Mouse (Mus musculus) embryonic fibroblast, embryonic 13.5 days (primary cell): ENCODE data around the gene Timm22. TPM values are rescaled to one million over a fixed set of nuclear protein-coding genes. Genes with fewer than 3 reads are reported as not detected.

Source experiments
- H3K27ac ChIP-seq: 2 replicates; pipeline ENCODE4 v1.5.1; 2012; ENCODE audit warnings: low read length, control low read depth, inconsistent platforms; ENCODE audit not compliant: insufficient read depth
- H3K4me1 ChIP-seq: 2 replicates; pipeline ENCODE4 v1.6.1; 2011; ENCODE audit warnings: low read length; ENCODE audit not compliant: control insufficient read depth, insufficient read depth
- H3K4me3 ChIP-seq: 2 replicates; pipeline ENCODE4 v1.5.1; 2011; ENCODE audit warnings: mild to moderate bottlenecking, control low read depth, low read length; ENCODE audit not compliant: insufficient read depth
- CTCF ChIP-seq: IDR thresholded peaks from 2 replicates; pipeline ENCODE4 v1.5.1; 2011; ENCODE audit warnings: mild to moderate bottlenecking, control low read depth, low read length, moderate library complexity, borderline replicate concordance; ENCODE audit not compliant: insufficient read depth
- POLR2A ChIP-seq: IDR thresholded peaks from 2 replicates; pipeline ENCODE4 v1.6.1; 2011; ENCODE audit warnings: low read depth, mild to moderate bottlenecking, control low read depth, low read length, moderate library complexity
- polyA plus RNA-seq: library from polyadenylated mRNA; stranded (reverse); fragments of >200 nt; gene quantifications from 2 replicates; pipeline ENCODE4 v1.2.4, GENCODE M21; 2011; ENCODE audit warnings: low read depth; ENCODE audit not compliant: missing spikeins, insufficient read length

The Timm22 gene
- polyA plus RNA-seq, 1 experiment: 28.2 TPM

DNA sequence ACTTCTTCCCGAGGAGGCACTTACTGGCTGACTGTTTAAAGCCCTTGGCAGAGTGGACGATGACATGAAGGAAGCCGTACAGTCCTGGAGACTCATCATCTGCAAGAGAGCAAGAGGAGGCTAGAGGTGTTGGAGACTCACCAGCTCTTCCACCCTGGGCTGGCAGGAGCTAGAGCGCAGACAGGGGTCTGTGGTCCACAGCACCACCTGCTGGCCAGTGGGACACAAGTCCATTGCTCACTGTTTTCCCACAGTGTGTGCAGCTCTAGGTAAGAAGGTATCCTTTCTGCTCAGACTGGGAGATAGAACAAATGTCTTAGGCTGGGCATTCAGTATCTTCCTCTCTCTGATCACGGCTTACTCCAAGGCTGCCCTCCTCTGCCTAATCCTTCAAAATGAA, 47.7 kb downstream of the Timm22 start:
- no peak overlapping the region for H3K4me3 ChIP-seq
- peaks cover 4% of the 10 kb centered on the region for H3K4me1 ChIP-seq
- H3K27ac ChIP-seq: no peak overlapping the region
- no peak for TF ChIP-seq POLR2A
- TF ChIP-seq CTCF: peak; percentile 98

DNA sequence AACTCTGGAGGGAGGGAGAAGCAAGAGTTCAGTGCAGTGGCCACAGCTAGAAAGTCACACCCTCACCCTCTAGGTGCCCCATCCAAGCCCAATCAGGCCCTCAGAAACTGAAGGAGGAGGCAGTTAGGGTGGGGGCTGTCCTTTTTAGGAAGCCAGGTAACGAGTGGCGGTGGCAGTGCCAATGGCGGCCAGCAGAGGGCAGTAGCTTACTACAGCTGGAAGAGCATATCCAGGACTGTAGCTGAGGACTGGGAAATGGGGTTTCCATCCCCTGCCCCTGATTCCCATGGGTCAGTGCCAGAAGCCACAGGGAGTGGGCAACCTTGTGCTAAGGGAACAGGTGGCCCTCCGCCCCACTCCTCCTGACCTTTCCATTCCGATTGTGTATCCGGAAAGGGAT, 49.5 kb downstream of the Timm22 start:
- TF ChIP-seq POLR2A (no peak), CTCF (peak; percentile 82)
- Histone ChIP-seq H3K27ac (no peak overlapping the region), H3K4me1 (no peaks in the 10 kb centered on the region)

DNA sequence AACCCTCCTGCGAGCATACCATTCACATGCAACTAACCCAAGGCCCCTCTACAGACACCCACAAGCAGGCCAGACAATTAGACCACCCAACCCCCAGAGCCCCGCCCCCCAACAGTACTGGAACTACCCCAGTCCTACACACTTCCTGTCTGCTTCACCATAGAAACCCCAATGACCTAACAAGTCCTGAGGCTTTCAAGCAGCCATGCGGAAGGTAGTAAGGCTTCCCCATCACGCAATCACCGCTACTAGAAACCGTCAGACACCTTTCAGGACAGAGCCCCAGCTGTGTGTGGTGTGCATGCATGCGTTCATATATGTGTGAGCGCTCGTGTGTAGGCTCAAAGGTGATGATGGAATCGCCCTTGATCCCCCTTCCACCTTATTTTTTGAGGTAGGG, 50.1 kb downstream of the Timm22 start:
- no peak overlapping the region for H3K27ac ChIP-seq
- no peak overlapping the region for H3K4me3 ChIP-seq
- no peak for TF ChIP-seq CTCF
- TF ChIP-seq POLR2A: no peak
- H3K4me1 ChIP-seq: no peaks in the 10 kb centered on the region

More for the DNA sequence above, 49.5 kb downstream of the Timm22 start:
- no peak overlapping the region for H3K4me3 ChIP-seq

DNA sequence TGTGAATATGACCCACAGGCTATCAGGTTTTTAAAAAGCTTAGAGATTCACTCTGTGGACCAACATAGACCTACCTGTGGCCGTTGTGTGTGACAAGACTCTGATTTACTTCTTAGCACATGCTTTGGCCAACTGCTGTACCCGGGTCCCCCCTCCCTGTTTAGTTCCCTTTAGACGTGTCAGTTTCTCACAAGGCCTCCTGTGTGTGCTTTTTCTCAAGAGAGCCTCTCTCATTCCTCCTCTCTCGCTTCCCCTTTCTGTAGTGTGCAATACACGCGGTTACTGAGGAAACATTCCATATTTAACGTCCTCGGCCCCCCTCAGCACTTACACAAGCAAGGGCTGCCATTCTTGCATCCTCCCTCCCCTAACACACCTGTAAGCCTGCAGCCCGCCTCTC, 52.0 kb downstream of the Timm22 start:
- Histone ChIP-seq H3K4me1 (no peaks in the 10 kb centered on the region), H3K27ac (no peak overlapping the region), H3K4me3 (no peak overlapping the region)
- no peak for TF ChIP-seq POLR2A
- no peak for TF ChIP-seq CTCF

DNA sequence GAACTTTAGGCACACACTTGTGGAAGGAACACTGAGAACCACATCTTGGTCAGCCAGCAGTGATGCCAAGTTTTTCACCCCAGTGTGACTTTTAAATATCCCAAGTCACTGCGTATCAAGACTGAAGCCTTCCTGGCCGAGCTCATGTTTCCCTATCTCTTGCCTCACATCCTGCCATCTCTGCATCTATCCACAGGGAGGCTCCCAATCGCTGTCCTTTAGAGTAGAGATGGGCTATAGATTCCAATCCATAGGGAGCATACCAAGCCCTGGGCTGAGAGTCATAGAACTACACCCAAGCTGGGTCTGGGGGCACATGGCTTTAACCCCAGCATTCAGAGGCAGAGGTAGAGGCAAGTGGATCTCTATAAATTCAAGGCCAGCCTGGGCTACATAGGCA, 52.7 kb downstream of the Timm22 start:
- TF ChIP-seq CTCF (no peak), POLR2A (no peak)
- no peak overlapping the region for H3K27ac ChIP-seq
- H3K4me1 ChIP-seq: no peaks in the 10 kb centered on the region
- H3K4me3 ChIP-seq: no peak overlapping the region

DNA sequence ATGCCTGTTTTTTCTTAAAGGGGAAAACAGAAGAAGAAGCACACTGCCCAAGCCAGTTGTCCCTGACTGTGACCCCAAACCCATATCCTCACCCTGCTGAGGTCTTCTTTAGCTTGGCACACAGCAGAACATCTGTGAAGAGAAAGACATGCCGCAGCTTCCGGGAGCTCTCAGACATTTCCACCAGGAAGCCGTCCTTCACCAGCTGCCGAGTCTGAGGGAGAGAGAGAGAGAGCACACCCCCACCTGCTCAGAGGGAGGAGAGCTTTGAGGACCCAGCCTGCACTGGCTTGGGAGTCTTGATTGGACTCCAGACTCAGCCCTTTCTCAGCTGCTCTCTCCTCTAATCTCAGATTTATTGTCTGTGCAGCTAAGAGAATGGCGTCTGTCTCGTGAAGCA, 54.4 kb downstream of the Timm22 start:
- Histone ChIP-seq H3K4me3 (no peak overlapping the region), H3K4me1 (no peaks in the 10 kb centered on the region), H3K27ac (no peak overlapping the region)
- TF ChIP-seq POLR2A (no peak), CTCF (no peak)

DNA sequence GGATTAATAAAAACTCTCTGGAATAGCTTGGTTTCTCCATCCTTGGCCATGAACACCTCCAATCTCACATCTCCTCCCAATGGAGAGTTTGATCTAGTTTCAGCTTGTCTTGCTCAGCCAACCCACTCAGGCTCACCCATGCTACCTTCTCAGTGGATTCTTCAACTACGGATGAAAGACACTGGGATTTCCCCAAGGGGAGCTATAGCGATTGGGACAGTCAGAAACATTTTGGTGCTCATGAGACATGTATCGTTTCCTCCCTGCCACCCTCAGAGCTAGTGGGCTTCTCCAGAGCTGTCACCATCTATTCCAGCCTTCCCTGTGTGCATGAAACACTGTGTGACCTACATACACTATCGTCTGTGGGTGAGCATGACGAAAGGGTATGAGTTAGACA, 54.9 kb downstream of the Timm22 start:
- no peaks in the 10 kb centered on the region for H3K4me1 ChIP-seq
- no peak for TF ChIP-seq POLR2A
- TF ChIP-seq CTCF: no peak
- H3K27ac ChIP-seq: no peak overlapping the region
- no peak overlapping the region for H3K4me3 ChIP-seq

DNA sequence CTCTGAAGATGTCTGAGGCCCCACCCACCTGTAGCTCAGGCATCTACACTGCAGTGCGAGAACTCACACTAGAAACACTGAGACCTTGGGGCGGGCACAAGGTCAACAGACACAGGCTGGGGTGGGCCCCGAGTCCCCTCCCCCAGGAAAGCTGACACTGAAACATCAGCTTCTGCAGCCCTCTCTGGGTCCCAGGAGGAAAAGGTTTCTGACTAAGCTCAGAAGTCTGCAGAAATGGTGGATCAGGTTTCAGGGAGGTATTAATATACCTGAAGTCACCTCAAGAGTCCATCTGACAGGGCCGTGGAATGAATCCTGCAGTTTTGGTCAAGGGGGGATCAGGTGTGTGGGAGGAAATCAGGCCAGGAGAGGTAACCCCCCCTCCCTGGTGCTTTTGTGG, 59.1 kb downstream of the Timm22 start:
- Histone ChIP-seq H3K4me1 (peaks cover 22% of the 10 kb centered on the region), H3K27ac (no peak overlapping the region), H3K4me3 (no peak overlapping the region)
- TF ChIP-seq POLR2A (no peak), CTCF (no peak)

Other genes starting within 250 kb of the Timm22 start
- 40.1 and 40.9 TPM in 2 replicates for gene Vps53, start 227.3 kb upstream of the Timm22 start, polyA plus RNA-seq
- gene Fam57a, start 227.3 kb upstream of the Timm22 start, polyA plus RNA-seq: 17.5 and 20.8 TPM in 2 replicates
- gene Dbil5, start 189.3 kb upstream of the Timm22 start, polyA plus RNA-seq: not detected in 2 replicates
- 11.3 and 14.7 TPM in 2 replicates for gene Gemin4, start 189.3 kb upstream of the Timm22 start, polyA plus RNA-seq
- gene Mrm3, start 163.2 kb upstream of the Timm22 start, polyA plus RNA-seq: 6.1 and 8.6 TPM in 2 replicates
- gene Glod4, start 163.2 kb upstream of the Timm22 start, polyA plus RNA-seq: 73.5 and 84.4 TPM in 2 replicates
- 135 and 156 TPM in 2 replicates for gene Nxn, start 7.8 kb upstream of the Timm22 start, polyA plus RNA-seq
- gene Abr, start 215.4 kb downstream of the Timm22 start, polyA plus RNA-seq: 23.1 and 23.7 TPM in 2 replicates